Mouse (Mus musculus) MEL (cell line): ENCODE measurements at regions not wholly inside any gene's neighbourhood (a gene's known extent, or its start where the extent isn't known, plus 50 kb on each side); places are given as distances from the start of the nearest gene placed in this dataset.

Experiments used
- DNase-seq: peaks from one replicate; pipeline ENCODE4 v3.0.0; 2011; ENCODE audit warnings: low read depth, low spot score
- H3K27ac ChIP-seq: 2 replicates; pipeline ENCODE4 v1.5.1; 2012; ENCODE audit warnings: low read depth, mild to moderate bottlenecking, control low read depth, low read length, moderate library complexity; ENCODE audit not compliant: control insufficient read depth
- H3K27me3 ChIP-seq, 2 experiments: fragments of 150-350 bp in 1 of 2; sonication (generic) in 1 of 2; 2 replicates each; pipeline ENCODE4 v1.6.1; 2012; ENCODE audit warnings: low read length in 2 of 2, mild to moderate bottlenecking in 2 of 2, improper control_type of control experiment in 1 of 2, moderate library complexity in 1 of 2; ENCODE audit not compliant: insufficient read depth in 2 of 2, control insufficient read depth in 1 of 2
- H3K36me3 ChIP-seq, 2 experiments: 2 replicates each; pipeline ENCODE4 v1.6.1; 2012 to 2014; ENCODE audit warnings: low read length in 2 of 2, improper control_type of control experiment in 1 of 2, inconsistent platforms in 1 of 2, mild to moderate bottlenecking in 1 of 2; ENCODE audit not compliant: insufficient read depth in 2 of 2, control insufficient read depth in 1 of 2
- H3K4me1 ChIP-seq, 2 experiments: fragments of 150-350 bp in 1 of 2; sonication (generic) in 1 of 2; 2 replicates each; pipeline ENCODE4 v1.6.1; 2012; ENCODE audit warnings: low read length in 2 of 2, improper control_type of control experiment in 1 of 2, mild to moderate bottlenecking in 1 of 2; ENCODE audit not compliant: insufficient read depth in 2 of 2, control insufficient read depth in 1 of 2
- H3K4me3 ChIP-seq, 2 experiments: fragments of 150-350 bp in 1 of 2; sonication (generic) in 1 of 2; 2 replicates each; pipeline ENCODE4 v1.5.1; 2012; ENCODE audit warnings: low read depth in 2 of 2, low read length in 2 of 2, mild to moderate bottlenecking in 2 of 2, moderate library complexity in 2 of 2, control low read depth in 1 of 2, improper control_type of control experiment in 1 of 2; ENCODE audit not compliant: control insufficient read depth in 1 of 2, insufficient read depth in 1 of 2
- H3K79me2 ChIP-seq: 2 replicates; pipeline ENCODE4 v1.6.1; 2012; ENCODE audit warnings: mild to moderate bottlenecking, low read length, moderate library complexity; ENCODE audit not compliant: control insufficient read depth, poor library complexity, insufficient read depth
- H3K9ac ChIP-seq: 2 replicates; pipeline ENCODE4 v1.6.1; 2012; ENCODE audit warnings: low read depth, mild to moderate bottlenecking, control low read depth, low read length, moderate library complexity; ENCODE audit not compliant: control insufficient read depth, poor library complexity, severe bottlenecking
- H3K9me3 ChIP-seq: fragments of 150-350 bp; sonication (generic); replicated peaks from 2 replicates; pipeline ENCODE4 v1.6.1; 2012; ENCODE audit warnings: mild to moderate bottlenecking, low read length, improper control_type of control experiment, moderate library complexity; ENCODE audit not compliant: insufficient read depth
- CHD1 ChIP-seq: IDR thresholded peaks from 2 replicates; pipeline ENCODE4 v1.6.1; 2012; ENCODE audit warnings: low read depth, mild to moderate bottlenecking, inconsistent platforms, low read length, improper control_type of control experiment
- CHD2 ChIP-seq: IDR thresholded peaks from 2 replicates; pipeline ENCODE4 v1.6.1; 2011; ENCODE audit warnings: low read length, improper control_type of control experiment
- CTCF ChIP-seq, 3 experiments: IDR thresholded peaks in 2 of 3; conservative IDR thresholded peaks in 1 of 3; 2 replicates each; pipeline ENCODE4 v1.5.1; 2011 to 2012; ENCODE audit warnings: low read length in 3 of 3, low read depth in 2 of 3, mild to moderate bottlenecking in 2 of 3, improper control_type of control experiment in 1 of 3, inconsistent platforms in 1 of 3, mixed read lengths in 1 of 3, moderate library complexity in 1 of 3; ENCODE audit not compliant: control insufficient read depth in 1 of 3, insufficient read depth in 1 of 3, poor library complexity in 1 of 3, severe bottlenecking in 1 of 3
- E2F4 ChIP-seq: IDR thresholded peaks from 2 replicates; pipeline ENCODE4 v1.6.1; 2011; ENCODE audit warnings: low read depth, low read length, improper control_type of control experiment, borderline replicate concordance
- ELF1 ChIP-seq: IDR thresholded peaks from 2 replicates; pipeline ENCODE4 v1.6.1; 2014; ENCODE audit warnings: low read depth, mild to moderate bottlenecking, inconsistent platforms, low read length, improper control_type of control experiment, moderate library complexity
- ETS1 ChIP-seq: IDR thresholded peaks from 2 replicates; pipeline ENCODE4 v1.6.1; 2012; ENCODE audit warnings: low read depth, mild to moderate bottlenecking, inconsistent platforms, low read length, improper control_type of control experiment, moderate library complexity
- GABPA ChIP-seq: IDR thresholded peaks from 2 replicates; pipeline ENCODE4 v1.6.1; 2012; ENCODE audit warnings: low read depth, mild to moderate bottlenecking, inconsistent platforms, low read length, improper control_type of control experiment, moderate library complexity
- GATA1 ChIP-seq: IDR thresholded peaks from 2 replicates; pipeline ENCODE4 v1.6.1; 2011; ENCODE audit warnings: low read depth, low read length, improper control_type of control experiment
- HCFC1 ChIP-seq: IDR thresholded peaks from 2 replicates; pipeline ENCODE4 v1.6.1; 2012; ENCODE audit warnings: low read depth, mild to moderate bottlenecking, inconsistent platforms, low read length, improper control_type of control experiment, moderate library complexity
- JUND ChIP-seq: IDR thresholded peaks from 2 replicates; pipeline ENCODE4 v1.6.1; 2011; ENCODE audit warnings: low read depth, mild to moderate bottlenecking, improper control_type of control experiment, low read length
- MAFK ChIP-seq: IDR thresholded peaks from 2 replicates; pipeline ENCODE4 v1.6.1; 2011; ENCODE audit warnings: low read depth, mild to moderate bottlenecking, low read length, improper control_type of control experiment, borderline replicate concordance
- MAX ChIP-seq: IDR thresholded peaks from 2 replicates; pipeline ENCODE4 v1.6.1; 2011; ENCODE audit warnings: low read length, improper control_type of control experiment
- MAZ ChIP-seq: IDR thresholded peaks from 2 replicates; pipeline ENCODE4 v1.6.1; 2012; ENCODE audit warnings: low read depth, mild to moderate bottlenecking, inconsistent platforms, low read length, improper control_type of control experiment
- MEF2A ChIP-seq: IDR thresholded peaks from 2 replicates; pipeline ENCODE4 v1.6.1; 2014; ENCODE audit warnings: low read depth, mild to moderate bottlenecking, inconsistent platforms, low read length, improper control_type of control experiment; ENCODE audit not compliant: poor library complexity, insufficient replicate concordance, severe bottlenecking; ENCODE audit errors: extremely low read depth
- MYB ChIP-seq: IDR thresholded peaks from 2 replicates; pipeline ENCODE4 v1.6.1; 2011; ENCODE audit warnings: mild to moderate bottlenecking, low read depth, low read length, improper control_type of control experiment
- NELFE ChIP-seq: IDR thresholded peaks from 2 replicates; pipeline ENCODE4 v1.6.1; 2011; ENCODE audit warnings: low read depth, low read length, improper control_type of control experiment
- POLR2AphosphoS5 ChIP-seq: IDR thresholded peaks from 2 replicates; pipeline ENCODE4 v1.6.1; 2012; ENCODE audit warnings: low read depth, borderline replicate concordance, mild to moderate bottlenecking, inconsistent platforms, low read length, moderate library complexity, mixed read lengths
- SIN3A ChIP-seq: IDR thresholded peaks from 2 replicates; pipeline ENCODE4 v1.6.1; 2012; ENCODE audit warnings: low read length, improper control_type of control experiment, inconsistent platforms
- SMC3 ChIP-seq: IDR thresholded peaks from 2 replicates; pipeline ENCODE4 v1.6.1; 2011; ENCODE audit warnings: low read depth, low read length, improper control_type of control experiment
- TAL1 ChIP-seq: IDR thresholded peaks from 2 replicates; pipeline ENCODE4 v1.6.1; 2012; ENCODE audit warnings: mild to moderate bottlenecking, inconsistent platforms, low read length, moderate library complexity, mixed read lengths
- USF2 ChIP-seq, 2 experiments: IDR thresholded peaks; 2 replicates each; pipeline ENCODE4 v1.6.1; 2011 to 2012; ENCODE audit warnings: improper control_type of control experiment in 2 of 2, low read length in 2 of 2, borderline replicate concordance in 1 of 2, inconsistent platforms in 1 of 2, low read depth in 1 of 2, mild to moderate bottlenecking in 1 of 2; ENCODE audit not compliant: insufficient read depth in 1 of 2
- ZC3H11A ChIP-seq: IDR thresholded peaks from 2 replicates; pipeline ENCODE4 v1.6.1; 2012; ENCODE audit warnings: low read depth, mild to moderate bottlenecking, inconsistent platforms, low read length, improper control_type of control experiment
- ZKSCAN1 ChIP-seq: IDR thresholded peaks from 2 replicates; pipeline ENCODE4 v1.6.1; 2012; ENCODE audit warnings: low read depth, mild to moderate bottlenecking, inconsistent platforms, low read length, improper control_type of control experiment, moderate library complexity
- ZMIZ1 ChIP-seq: IDR thresholded peaks from 2 replicates; pipeline ENCODE4 v1.6.1; 2012; ENCODE audit warnings: low read depth, mild to moderate bottlenecking, inconsistent platforms, low read length, improper control_type of control experiment, moderate library complexity

GRCm38 (mm10) chr6:126350476-126350875, 183.8 kb upstream of the Ntf3 start:
- H3K27ac ChIP-seq = no peak overlapping the region
- no peaks in the 10 kb centered on the region for H3K36me3 ChIP-seq
- TF ChIP-seq MAZ (no peak), GABPA (no peak), SIN3A (no peak), JUND (no peak), POLR2AphosphoS5 (no peak), ZMIZ1 (no peak), MAFK (no peak), TAL1 (no peak), GATA1 (no peak), CHD1 (no peak), HCFC1 (no peak), CTCF (IDR thresholded peaks at IDR 0.05 in 2 of 3, conservative IDR thresholded peaks at IDR 0.05 in 1 of 3; ENCODE audit: control insufficient read depth in 1 of 3, insufficient read depth in 1 of 3, low read depth in 2 of 3, low read length in 3 of 3, poor library complexity in 1 of 3, severe bottlenecking in 1 of 3) (no peak), MEF2A (no peak), CHD2 (no peak), ZC3H11A (no peak), ETS1 (no peak), USF2 (IDR thresholded peaks at IDR 0.05; ENCODE audit: borderline replicate concordance in 1 of 2, insufficient read depth in 1 of 2, low read depth in 1 of 2, low read length in 2 of 2) (no peak), MAX (no peak), SMC3 (no peak)
- no peak overlapping the region for H3K9ac ChIP-seq
- H3K9me3 ChIP-seq = no peaks in the 10 kb centered on the region
- H3K4me1 ChIP-seq = no peaks in the 10 kb centered on the region
- H3K27me3 ChIP-seq = no peaks in the 10 kb centered on the region
- H3K79me2 ChIP-seq = no peaks in the 10 kb centered on the region
- DNase-seq = no peak
- no peak overlapping the region for H3K4me3 ChIP-seq

GRCm38 (mm10) chr6:126349905-126350304, 183.2 kb upstream of the Ntf3 start:
- no peaks in the 10 kb centered on the region for H3K9me3 ChIP-seq
- no peak for TF ChIP-seq CHD2
- no peak for TF ChIP-seq E2F4
- no peak for TF ChIP-seq TAL1
- no peak for TF ChIP-seq HCFC1
- no peak for TF ChIP-seq NELFE
- TF ChIP-seq SIN3A = no peak
- TF ChIP-seq ZMIZ1 = no peak
- no peak for TF ChIP-seq MEF2A
- TF ChIP-seq ELF1 = no peak
- no peak for TF ChIP-seq ZKSCAN1
- no peak for TF ChIP-seq MYB
- TF ChIP-seq CHD1 = no peak
- TF ChIP-seq, all 39 proteins: peak for 0
- Histone ChIP-seq H3K36me3 (no peaks in the 10 kb centered on the region), H3K4me1 (no peaks in the 10 kb centered on the region), H3K27me3 (no peaks in the 10 kb centered on the region), H3K4me3 (no peak overlapping the region), H3K9ac (no peak overlapping the region), H3K27ac (no peak overlapping the region), H3K79me2 (no peaks in the 10 kb centered on the region)
- DNase-seq = no peak
